Mouse (Mus musculus) heart, embryonic 14.5 days (tissue): ENCODE results near the gene Ticrr. TPM values are rescaled to one million over a fixed set of nuclear protein-coding genes. Genes with fewer than 3 reads are reported as not detected.

ENCODE experiments used
- ATAC-seq: fragments of 200-750 bp; cut with Nextera tagmentation; 2 replicates; pipeline ENCODE4 v1.8.0; 2017; ENCODE audit warnings: low read depth, moderate TSS enrichment; ENCODE audit not compliant: insufficient number of reproducible peaks, insufficient read depth, low FRiP score
- H3K27ac ChIP-seq, 2 experiments: fragments of 200-500 bp in 1 of 2; fragments of 300-500 bp in 1 of 2; sonication (generic) in 1 of 2; replicated peaks in 1 of 2; 2 replicates each; pipeline ENCODE4 v1.5.1; 2012 to 2014; ENCODE audit warnings: low read depth in 2 of 2, low read length in 2 of 2, control low read depth in 1 of 2, mild to moderate bottlenecking in 1 of 2, mixed read lengths in 1 of 2; ENCODE audit not compliant: control insufficient read depth in 1 of 2, insufficient read depth in 1 of 2
- H3K27me3 ChIP-seq: fragments of 300-500 bp; sonication (generic); 2 replicates; pipeline ENCODE4 v1.6.1; 2014; ENCODE audit warnings: mild to moderate bottlenecking, low read length, control low read depth; ENCODE audit not compliant: control insufficient read depth, insufficient read depth
- H3K36me3 ChIP-seq: fragments of 300-500 bp; sonication (generic); 2 replicates; pipeline ENCODE4 v1.6.1; 2014; ENCODE audit warnings: mild to moderate bottlenecking, control low read depth, low read length, mixed read lengths; ENCODE audit not compliant: control insufficient read depth, insufficient read depth
- H3K4me1 ChIP-seq, 2 experiments: fragments of 200-500 bp in 1 of 2; fragments of 300-500 bp in 1 of 2; sonication (generic) in 1 of 2; 2 replicates each; pipeline ENCODE4 v1.6.1; 2012 to 2014; ENCODE audit warnings: low read length in 2 of 2, control low read depth in 1 of 2, mixed read lengths in 1 of 2; ENCODE audit not compliant: control insufficient read depth in 2 of 2, insufficient read depth in 2 of 2
- H3K4me2 ChIP-seq: fragments of 300-500 bp; sonication (generic); 2 replicates; pipeline ENCODE4 v1.6.1; 2014; ENCODE audit warnings: mild to moderate bottlenecking, low read length
- H3K4me3 ChIP-seq, 2 experiments: fragments of 200-500 bp in 1 of 2; fragments of 300-500 bp in 1 of 2; sonication (generic) in 1 of 2; 2 replicates each; pipeline ENCODE4 v1.5.1; 2012 to 2014; ENCODE audit warnings: low read length in 2 of 2, mild to moderate bottlenecking in 2 of 2, control low read depth in 1 of 2, low read depth in 1 of 2, moderate library complexity in 1 of 2; ENCODE audit not compliant: control insufficient read depth in 1 of 2, insufficient read depth in 1 of 2
- H3K9ac ChIP-seq: fragments of 300-500 bp; sonication (generic); 2 replicates; pipeline ENCODE4 v1.6.1; 2014; ENCODE audit warnings: mild to moderate bottlenecking, low read length
- H3K9me3 ChIP-seq: fragments of 300-500 bp; sonication (generic); 2 replicates; pipeline ENCODE4 v1.6.1; 2016; ENCODE audit warnings: low read length, control low read depth; ENCODE audit not compliant: control insufficient read depth
- WGBS: fragments of 180-500 bp; shearing (Covaris S2); extraction: QIAGEN DNeasy Blood & Tissue Kit; methylation state at CpG from one replicate; pipeline ENCODE4 v1.1.7; 2014; 5-methylcytosine and 5-hydroxymethylcytosine counted together
- polyA plus RNA-seq: library from polyadenylated mRNA; unstranded; fragments of >200 nt; fragmentation: Nextera tagmentation; extraction: Ambion mirVana; gene quantifications from 2 replicates; pipeline ENCODE4 v1.2.1, GENCODE M21; 2014

The Ticrr gene
- polyA plus RNA-seq, 1 experiment from 2014 or later = 5.3 TPM

DNA sequence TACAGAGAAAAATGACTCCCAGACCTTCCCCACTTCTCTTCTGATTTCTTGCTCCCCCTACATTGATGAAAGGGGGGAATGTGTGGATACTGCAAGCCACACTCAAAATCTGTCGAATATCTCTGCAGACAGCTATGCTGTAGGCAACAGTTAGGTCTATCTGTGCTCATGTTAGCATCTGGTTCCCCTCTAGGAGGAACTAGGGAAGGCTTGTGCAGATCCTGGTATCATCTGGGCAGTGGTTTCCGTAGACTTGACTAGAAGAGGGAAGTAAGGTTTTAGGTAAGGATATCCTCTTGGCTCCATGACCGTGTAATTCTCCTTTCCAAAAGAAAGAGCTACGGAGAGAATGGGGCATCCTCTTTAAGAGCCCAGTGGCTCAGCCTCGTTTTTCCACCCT is 84.6 kb downstream of the Ticrr start:
- Histone ChIP-seq H3K27ac (no peak overlapping the region), H3K4me2 (no peak overlapping the region), H3K27me3 (no peaks in the 10 kb centered on the region), H3K36me3 (no peaks in the 10 kb centered on the region), H3K9me3 (no peaks in the 10 kb centered on the region), H3K4me3 (no peak overlapping the region), H3K4me1 (peaks cover 0 to 3% of the 10 kb centered on the region in 2 experiments; a peak in 2 of 4 replicates), H3K9ac (no peak overlapping the region)
- no peak for ATAC-seq
- 73% methylated on average over 5 of the region's 5 CpGs for WGBS

DNA sequence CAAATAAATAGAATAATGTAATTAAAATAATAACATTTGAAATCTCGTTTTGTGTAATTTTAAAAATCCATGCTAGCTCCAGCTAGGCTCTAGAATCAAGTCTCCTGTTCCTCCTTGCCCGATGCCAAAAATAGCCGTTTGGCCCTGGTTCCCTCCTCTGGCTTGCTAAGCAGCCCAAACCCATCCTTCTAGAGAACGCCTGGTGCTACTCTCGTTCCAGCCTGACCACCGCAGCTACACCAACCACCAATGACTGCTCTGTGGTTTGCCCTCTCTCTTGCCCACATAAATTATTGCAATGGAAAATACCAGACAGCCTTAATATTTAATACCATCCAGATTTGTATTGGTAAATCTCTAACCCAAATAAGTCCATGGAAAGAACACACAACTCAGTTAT is 87.7 kb downstream of the Ticrr start:
- no peak overlapping the region for H3K4me3 ChIP-seq
- ATAC-seq = no peak
- no peaks in the 10 kb centered on the region for H3K36me3 ChIP-seq
- H3K27ac ChIP-seq = no peak overlapping the region
- whole genome bisulfite sequencing = 63% methylated on average over 6 of the region's 6 CpGs
- H3K9ac ChIP-seq = no peak overlapping the region
- no peak overlapping the region for H3K4me2 ChIP-seq
- no peaks in the 10 kb centered on the region for H3K27me3 ChIP-seq
- H3K9me3 ChIP-seq = no peaks in the 10 kb centered on the region
- peaks cover 0 to 3% of the 10 kb centered on the region in 2 experiments; a peak in 2 of 4 replicates for H3K4me1 ChIP-seq

Other genes starting within 250 kb of the Ticrr start
- gene Polg, start 193.8 kb upstream of the Ticrr start, polyA plus RNA-seq = 26.3 and 31.0 TPM in 2 replicates
- not detected in 2 replicates for gene Rhcg, start 42.5 kb upstream of the Ticrr start, polyA plus RNA-seq
- gene Kif7, start 55.5 kb downstream of the Ticrr start, polyA plus RNA-seq = 1.6 and 2.0 TPM in 2 replicates
- gene Plin1, start 72.7 kb downstream of the Ticrr start, polyA plus RNA-seq = not detected in 2 replicates
- gene Pex11a, start 82.9 kb downstream of the Ticrr start, polyA plus RNA-seq = 9.4 and 9.8 TPM in 2 replicates
- gene Wdr93, start 83.0 kb downstream of the Ticrr start, polyA plus RNA-seq = 0.39 and 0.50 TPM in 2 replicates
- gene Mesp1, start 133.6 kb downstream of the Ticrr start, polyA plus RNA-seq = not detected in 2 replicates
- gene Mesp2, start 150.5 kb downstream of the Ticrr start, polyA plus RNA-seq = 0.27 and 0.59 TPM in 2 replicates
- 9.0 and 10.4 TPM in 2 replicates for gene Anpep, start 200.9 kb downstream of the Ticrr start, polyA plus RNA-seq